Mouse (Mus musculus) midbrain, embryonic 11.5 days (tissue): Measurements from ENCODE around the gene Trp53i13. TPM values are rescaled to one million over a fixed set of nuclear protein-coding genes. Genes with fewer than 3 reads are reported as not detected.
"Not testable (repeated sequence)": the region's sequence is repeated elsewhere in the genome, so short reads cannot be mapped to it uniquely, and the experiment has no call there.

Experiments
- ATAC-seq: fragments of 200-750 bp; cut with Nextera tagmentation; 2 replicates; pipeline ENCODE4 v1.8.0; 2017; ENCODE audit warnings: moderate TSS enrichment, moderate library complexity; ENCODE audit not compliant: low FRiP score
- DNase-seq: peaks from one replicate; pipeline ENCODE4 v3.0.0; 2015; ENCODE audit warnings: low spot score; ENCODE audit errors: missing footprints
- H3K27ac ChIP-seq: fragments of 300-500 bp; sonication (generic); 2 replicates; pipeline ENCODE4 v1.5.1; 2014; ENCODE audit warnings: low read depth, low read length
- H3K27me3 ChIP-seq: fragments of 300-500 bp; sonication (generic); 2 replicates; pipeline ENCODE4 v1.6.1; 2014; ENCODE audit warnings: mild to moderate bottlenecking, low read length, moderate library complexity, mixed read lengths; ENCODE audit not compliant: control insufficient read depth, insufficient read depth
- H3K36me3 ChIP-seq: fragments of 300-500 bp; sonication (generic); 2 replicates; pipeline ENCODE4 v1.6.1; 2014; ENCODE audit warnings: mild to moderate bottlenecking, low read length, moderate library complexity, mixed read lengths; ENCODE audit not compliant: control insufficient read depth, insufficient read depth
- H3K4me1 ChIP-seq: fragments of 300-500 bp; sonication (generic); 2 replicates; pipeline ENCODE4 v1.6.1; 2014; ENCODE audit warnings: low read length; ENCODE audit not compliant: control insufficient read depth, insufficient read depth
- H3K4me2 ChIP-seq: fragments of 300-500 bp; sonication (generic); 2 replicates; pipeline ENCODE4 v1.6.1; 2014; ENCODE audit warnings: mild to moderate bottlenecking, moderate library complexity
- H3K4me3 ChIP-seq: fragments of 300-500 bp; sonication (generic); 2 replicates; pipeline ENCODE4 v1.5.1; 2014; ENCODE audit warnings: low read depth, low read length
- H3K9ac ChIP-seq: fragments of 300-500 bp; sonication (generic); 2 replicates; pipeline ENCODE4 v1.6.1; 2014; ENCODE audit warnings: low read length
- H3K9me3 ChIP-seq: fragments of 300-500 bp; sonication (generic); 2 replicates; pipeline ENCODE4 v1.6.1; 2016; ENCODE audit warnings: low read length; ENCODE audit not compliant: control insufficient read depth
- WGBS: fragments of 180-500 bp; shearing (Covaris S2); extraction: QIAGEN DNeasy Blood & Tissue Kit; methylation state at CpG from one replicate; pipeline ENCODE4 v1.1.7; 2014; 5-methylcytosine and 5-hydroxymethylcytosine counted together
- polyA plus RNA-seq: library from polyadenylated mRNA; unstranded; fragments of >200 nt; fragmentation: Nextera tagmentation; extraction: Ambion mirVana; gene quantifications from 2 replicates; pipeline ENCODE4 v1.2.1, GENCODE M21; 2014

Gene Trp53i13
- 25.5 and 27.3 TPM in 2 replicates for polyA plus RNA-seq

- Histone ChIP-seq H3K9ac (peak within 1 kb of the TSS; percentile 55), H3K4me2 (peak within 1 kb of the TSS; percentile 81), H3K4me3 (peak within 1 kb of the TSS; percentile 41), H3K36me3 (no peaks in the 10 kb centered on the region), H3K27ac (no peak within 1 kb of the TSS; the same call in 1 of the 2 replicates), H3K9me3 (no peaks in the 10 kb centered on the region), H3K27me3 (peaks cover 14% of the 10 kb centered on the region), H3K4me1 (peaks cover 33% of the 10 kb centered on the region)
- WGBS: 7% methylated on average over 39 of the region's 39 CpGs
- ATAC-seq (no peak), DNase-seq (peak; percentile 90)
Measured at GRCm38 (mm10) chr11:77515637-77516552, at the start of gene Trp53i13. Gene Trp53i13, minus strand, starts transcription at chr11:77515980.

GRCm38 (mm10) chr11:77545261-77545660 lies 29.5 kb upstream of the Trp53i13 start:
- H3K27ac ChIP-seq: no peak overlapping the region
- no peaks in the 10 kb centered on the region for H3K27me3 ChIP-seq
- no peaks in the 10 kb centered on the region for H3K9me3 ChIP-seq
- no peak for DNase-seq
- H3K36me3 ChIP-seq: peaks cover 28% of the 10 kb centered on the region
- no peak overlapping the region for H3K4me3 ChIP-seq
- WGBS: 96% methylated on average over 7 of the region's 7 CpGs
- H3K4me2 ChIP-seq: no peak overlapping the region
- ATAC-seq: no peak
- H3K4me1 ChIP-seq: no peaks in the 10 kb centered on the region
- H3K9ac ChIP-seq: no peak overlapping the region

GRCm38 (mm10) chr11:77532202-77532846 lies 16.5 kb upstream of the Trp53i13 start:
- Histone ChIP-seq H3K27me3 (no peaks in the 10 kb centered on the region), H3K9ac (no peak overlapping the region), H3K9me3 (no peaks in the 10 kb centered on the region), H3K4me2 (no peak overlapping the region), H3K27ac (no peak overlapping the region), H3K36me3 (no peaks in the 10 kb centered on the region), H3K4me1 (no peaks in the 10 kb centered on the region), H3K4me3 (no peak overlapping the region)
- 89% methylated on average over 4 of the region's 4 CpGs for WGBS
- ATAC-seq (no peak), DNase-seq (no peak)

- Histone ChIP-seq H3K9ac (no peak overlapping the region), H3K36me3 (no peaks in the 10 kb centered on the region), H3K4me2 (no peak overlapping the region), H3K27me3 (no peaks in the 10 kb centered on the region), H3K4me1 (no peaks in the 10 kb centered on the region), H3K4me3 (no peak overlapping the region), H3K9me3 (no peaks in the 10 kb centered on the region), H3K27ac (no peak overlapping the region)
- ATAC-seq: no peak
- 95% methylated on average over 2 of the region's 2 CpGs for WGBS
- no peak for DNase-seq
Measured at GRCm38 (mm10) chr11:77530862-77531261, 15.1 kb upstream of the Trp53i13 start.

GRCm38 (mm10) chr11:77529644-77530043 lies 13.9 kb upstream of the Trp53i13 start:
- no peak overlapping the region for H3K4me2 ChIP-seq
- ATAC-seq (no peak), DNase-seq (no peak)
- no peaks in the 10 kb centered on the region for H3K9me3 ChIP-seq
- H3K4me1 ChIP-seq: no peaks in the 10 kb centered on the region
- H3K9ac ChIP-seq: no peak overlapping the region
- no peaks in the 10 kb centered on the region for H3K36me3 ChIP-seq
- H3K4me3 ChIP-seq: no peak overlapping the region
- WGBS: 88% methylated on average over 3 of the region's 3 CpGs
- H3K27me3 ChIP-seq: no peaks in the 10 kb centered on the region
- no peak overlapping the region for H3K27ac ChIP-seq

- not testable (repeated sequence) for ATAC-seq, H3K27me3 ChIP-seq, H3K9ac ChIP-seq, DNase-seq, H3K9me3 ChIP-seq, H3K4me1 ChIP-seq, H3K4me3 ChIP-seq, H3K4me2 ChIP-seq, H3K36me3 ChIP-seq, H3K27ac ChIP-seq
- WGBS: 93% methylated on average over 3 of the region's 3 CpGs
Measured at GRCm38 (mm10) chr11:77528420-77528819, 12.6 kb upstream of the Trp53i13 start.

- Histone ChIP-seq H3K4me1 (no peaks in the 10 kb centered on the region), H3K27ac (no peak overlapping the region), H3K9ac (no peak overlapping the region), H3K36me3 (no peaks in the 10 kb centered on the region), H3K9me3 (no peaks in the 10 kb centered on the region), H3K4me2 (no peak overlapping the region), H3K27me3 (no peaks in the 10 kb centered on the region), H3K4me3 (no peak overlapping the region)
- ATAC-seq: no peak
- DNase-seq: no peak
- 78% methylated on average over 3 of the region's 3 CpGs for WGBS
Measured at GRCm38 (mm10) chr11:77525804-77526486, 10.2 kb upstream of the Trp53i13 start.

GRCm38 (mm10) chr11:77520601-77521529 lies 5.1 kb upstream of the Trp53i13 start:
- H3K9me3 ChIP-seq: no peaks in the 10 kb centered on the region
- H3K27ac ChIP-seq: no peak overlapping the region
- H3K4me2 ChIP-seq: no peak overlapping the region
- no peak for DNase-seq
- H3K4me1 ChIP-seq: peaks cover 6% of the 10 kb centered on the region
- H3K36me3 ChIP-seq: no peaks in the 10 kb centered on the region
- no peak overlapping the region for H3K9ac ChIP-seq
- 57% methylated on average over 5 of the region's 5 CpGs for WGBS
- ATAC-seq: no peak
- no peak overlapping the region for H3K4me3 ChIP-seq
- peaks cover 9% of the 10 kb centered on the region for H3K27me3 ChIP-seq
